Mouse (Mus musculus) embryo, embryonic 10 days (tissue): ENCODE data around the gene Lrrn2.
"Not testable (repeated sequence)": the region's sequence is repeated elsewhere in the genome, so short reads cannot be mapped to it uniquely, and the experiment has no call there.

Source experiments
- DNase-seq: peaks from one replicate; pipeline ENCODE4 v3.0.0-alpha.2; 2015; ENCODE audit warnings: low spot score

Gene Lrrn2

DNA sequence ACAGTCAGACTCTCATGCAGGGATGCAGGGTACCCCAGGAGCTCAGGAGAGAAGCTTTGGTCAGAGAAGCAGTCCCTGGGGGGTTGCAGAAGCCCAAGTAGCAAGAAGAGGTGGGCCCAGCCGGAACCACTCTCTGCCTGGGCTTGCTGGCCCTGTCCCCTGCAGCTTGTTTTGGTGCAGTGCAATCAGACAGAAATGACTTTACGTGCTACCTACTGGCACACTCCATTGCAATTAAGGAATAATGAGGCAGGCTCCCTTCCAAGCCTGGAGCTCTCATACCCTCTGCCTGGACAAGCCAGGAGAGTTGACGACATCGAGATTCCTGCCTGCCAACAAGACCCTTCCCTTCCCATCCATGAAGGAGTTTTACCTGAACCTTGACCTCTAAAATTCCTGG is 50.2 kb downstream of the Lrrn2 start:
- DNase-seq: no peak

DNA sequence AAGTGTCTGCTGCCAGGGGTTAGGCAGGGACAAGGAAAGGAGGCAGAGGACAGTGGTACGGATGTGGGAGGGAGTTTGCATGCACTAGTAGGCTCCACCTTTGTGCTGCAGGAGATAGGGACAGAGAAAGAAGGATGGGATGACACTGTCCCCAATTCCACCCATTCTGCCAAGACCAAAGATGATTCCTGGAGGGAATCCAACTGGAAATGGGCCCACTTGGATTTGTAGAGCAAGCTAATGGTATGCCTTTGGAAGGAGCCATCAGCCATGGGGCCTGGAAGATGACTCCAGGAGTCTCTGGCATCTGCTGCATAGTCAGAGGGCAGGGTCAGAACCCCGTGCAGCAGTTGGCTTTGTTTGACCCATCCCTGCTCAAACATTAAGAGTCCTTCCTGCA is 52.3 kb downstream of the Lrrn2 start:
- no peak for DNase-seq

DNA sequence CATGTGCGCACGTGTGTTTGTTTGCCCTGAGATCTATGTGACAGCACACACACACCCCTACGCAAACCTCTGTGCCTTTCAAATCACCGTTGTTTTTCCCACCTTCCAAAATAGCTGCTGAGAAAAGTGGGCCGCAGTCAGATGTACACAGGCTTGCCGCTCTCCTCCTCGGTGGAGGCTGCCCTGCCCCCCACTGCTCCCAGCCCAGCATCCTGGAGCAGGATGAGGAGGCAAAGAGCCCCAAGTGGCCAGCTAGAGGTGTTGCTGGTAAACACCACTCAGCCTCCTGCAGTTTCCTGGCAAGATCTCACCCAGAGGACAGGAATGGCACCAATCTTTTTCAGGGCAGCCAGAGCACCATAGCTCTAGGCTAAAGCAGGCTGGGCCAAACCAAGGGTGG is 54.8 kb downstream of the Lrrn2 start:
- peak; percentile 71 for DNase-seq

DNA sequence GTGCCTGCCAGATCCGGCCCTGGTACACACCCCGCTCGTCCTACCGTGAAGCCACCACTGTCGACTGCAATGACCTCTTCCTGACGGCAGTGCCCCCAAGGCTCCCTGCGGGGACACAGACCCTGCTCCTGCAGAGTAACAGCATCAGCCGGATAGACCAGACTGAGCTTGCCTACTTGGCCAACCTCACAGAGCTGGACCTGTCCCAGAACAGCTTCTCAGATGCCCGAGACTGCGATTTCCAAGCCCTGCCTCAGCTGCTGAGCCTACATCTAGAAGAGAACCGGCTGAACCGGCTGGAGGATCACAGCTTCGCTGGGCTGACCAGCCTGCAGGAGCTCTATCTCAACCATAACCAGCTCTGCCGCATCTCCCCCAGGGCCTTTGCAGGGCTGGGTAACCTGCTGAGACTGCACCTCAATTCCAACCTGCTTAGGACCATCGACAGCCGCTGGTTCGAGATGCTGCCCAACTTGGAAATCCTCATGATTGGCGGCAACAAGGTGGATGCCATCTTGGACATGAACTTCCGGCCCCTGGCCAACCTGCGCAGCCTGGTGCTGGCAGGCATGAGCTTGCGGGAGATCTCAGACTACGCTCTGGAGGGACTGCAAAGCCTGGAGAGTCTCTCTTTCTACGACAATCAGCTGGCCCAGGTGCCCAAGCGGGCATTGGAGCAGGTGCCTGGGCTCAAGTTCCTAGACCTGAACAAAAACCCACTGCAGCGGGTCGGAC is 57.4 kb downstream of the Lrrn2 start:
- no peak for DNase-seq

DNA sequence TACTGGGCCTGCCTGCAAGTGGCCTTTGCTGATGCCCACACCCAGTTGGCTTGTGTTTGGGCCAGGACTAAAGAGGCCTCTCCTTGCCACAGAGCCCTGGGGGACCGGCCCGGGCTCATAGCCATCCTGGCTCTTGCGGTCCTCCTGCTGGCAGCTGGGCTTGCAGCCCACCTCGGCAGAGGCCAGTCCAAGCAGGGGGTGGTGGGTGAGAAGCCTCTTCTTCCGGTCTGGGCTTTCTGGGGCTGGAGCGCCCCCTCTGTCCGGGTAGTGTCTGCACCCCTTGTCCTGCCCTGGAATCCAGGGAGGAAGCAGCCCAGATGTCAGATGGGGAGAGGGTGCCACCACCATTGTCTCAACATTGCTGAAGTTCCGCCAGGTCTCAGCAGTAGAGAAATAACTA is 58.9 kb downstream of the Lrrn2 start:
- no peak for DNase-seq

DNA sequence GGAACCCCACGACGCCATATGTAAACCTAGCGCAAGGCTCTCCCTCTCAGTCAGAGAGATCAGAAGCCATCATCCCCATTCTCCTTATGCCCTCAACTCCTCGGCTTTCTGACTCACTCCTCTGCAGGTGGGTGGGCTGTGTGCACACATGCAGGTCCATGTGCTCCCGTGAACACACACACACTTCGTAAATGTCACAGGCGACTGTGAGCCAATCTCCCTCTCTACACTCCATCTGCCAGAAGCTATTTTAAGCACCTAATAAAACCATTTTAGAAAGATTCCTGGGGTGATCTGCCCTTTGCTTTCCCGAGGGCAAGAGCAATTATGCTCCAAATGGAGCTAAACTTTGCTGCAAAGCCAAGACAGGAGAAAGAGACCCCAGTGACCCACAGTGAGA is 65.8 kb downstream of the Lrrn2 start:
- no peak for DNase-seq

DNA sequence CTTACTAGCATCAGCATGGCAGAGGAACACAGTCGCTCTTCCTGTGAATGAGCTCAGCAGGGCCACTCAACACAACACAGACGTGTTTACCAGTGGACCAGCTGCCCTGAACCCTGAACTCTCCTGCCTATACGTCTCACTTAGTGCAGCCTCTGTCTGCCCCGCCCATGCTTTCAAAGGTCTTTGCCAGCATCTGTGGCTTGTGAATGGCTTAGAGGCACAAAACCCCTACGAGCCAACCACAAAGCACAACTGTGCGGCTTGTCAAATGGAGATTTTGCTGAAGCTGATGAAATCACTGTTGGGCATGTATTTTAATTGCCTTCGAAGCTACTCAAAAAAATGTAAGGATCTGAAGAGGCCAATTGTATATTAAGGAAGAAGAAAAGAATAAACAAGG is 67.7 kb downstream of the Lrrn2 start:
- DNase-seq: peak; percentile 27

DNA sequence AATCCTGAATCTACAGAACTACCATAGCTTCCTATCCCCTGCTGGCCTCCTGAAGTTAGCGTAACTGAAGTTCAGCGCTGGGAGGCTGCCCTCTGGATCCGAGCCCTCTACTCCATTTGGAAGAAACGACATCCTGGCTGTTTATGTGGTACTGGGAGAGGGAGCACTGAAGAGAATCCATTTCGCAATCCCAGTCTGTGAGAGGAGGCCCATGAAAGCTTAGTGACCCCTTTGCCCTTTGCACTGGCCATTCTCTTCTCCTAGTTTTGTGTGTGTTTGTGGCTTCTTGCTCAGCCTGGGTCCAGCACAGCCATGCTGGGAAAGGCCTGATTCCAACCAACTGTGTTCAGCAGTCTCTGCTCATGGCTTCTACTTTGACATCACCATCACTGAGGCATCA is 76.7 kb downstream of the Lrrn2 start:
- no peak for DNase-seq

DNA sequence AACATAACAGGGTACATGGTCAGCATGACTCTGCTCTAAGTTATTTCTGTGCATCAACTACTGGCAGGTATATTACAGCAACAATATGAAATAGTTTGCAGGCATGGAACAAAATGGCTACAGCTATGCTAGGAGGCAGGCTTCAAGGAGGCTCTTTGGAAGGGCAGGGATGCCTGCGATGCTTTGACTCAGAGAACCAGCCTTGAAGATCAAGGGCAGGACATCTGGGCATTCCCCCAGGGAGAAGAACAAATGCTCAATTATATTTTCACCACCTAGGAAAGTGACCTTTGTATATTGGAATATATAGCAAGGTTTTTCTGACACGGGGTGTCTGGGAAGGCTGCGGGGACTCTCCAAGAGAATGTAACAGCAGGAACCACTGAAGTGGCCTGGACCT is 81.7 kb downstream of the Lrrn2 start:
- no peak for DNase-seq

DNA sequence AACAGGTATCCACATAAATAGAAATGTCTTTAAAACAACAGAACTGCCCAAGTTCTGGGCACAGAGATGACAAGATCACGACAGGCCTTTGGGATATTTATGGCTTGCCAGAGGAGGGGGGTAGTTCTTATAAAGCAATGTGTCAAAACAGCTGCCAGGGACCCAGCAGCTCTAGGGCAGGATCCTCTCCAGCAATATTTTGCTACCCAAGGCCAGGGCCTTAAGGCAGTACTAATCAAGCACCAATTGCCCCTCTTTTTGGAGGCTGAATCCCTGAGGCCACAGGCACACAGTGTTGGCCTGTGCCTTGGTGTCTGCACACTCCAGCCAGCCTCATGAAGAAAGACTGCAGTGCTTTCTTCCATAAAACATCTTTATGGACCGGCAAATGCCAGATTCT is 84.0 kb downstream of the Lrrn2 start:
- DNase-seq: no peak

DNA sequence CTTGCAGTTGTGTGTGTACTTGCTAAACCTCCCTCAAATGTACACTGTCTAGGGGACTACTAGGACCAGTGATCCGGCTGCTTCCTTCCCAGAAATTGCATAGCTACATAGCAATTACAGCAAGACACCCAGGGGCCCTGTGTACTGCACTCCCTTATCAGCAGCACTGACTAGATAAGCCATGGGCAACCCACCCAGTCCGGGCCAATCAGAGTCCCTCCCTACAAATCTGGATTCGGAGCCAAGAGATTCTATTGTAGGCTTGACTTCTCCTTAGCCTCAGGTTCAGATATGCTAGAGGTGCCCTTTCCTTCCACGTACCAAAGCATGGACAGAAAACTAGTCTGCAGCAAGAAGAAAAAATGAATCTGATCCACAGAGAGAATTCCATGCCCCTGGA is 84.6 kb downstream of the Lrrn2 start:
- no peak for DNase-seq

DNA sequence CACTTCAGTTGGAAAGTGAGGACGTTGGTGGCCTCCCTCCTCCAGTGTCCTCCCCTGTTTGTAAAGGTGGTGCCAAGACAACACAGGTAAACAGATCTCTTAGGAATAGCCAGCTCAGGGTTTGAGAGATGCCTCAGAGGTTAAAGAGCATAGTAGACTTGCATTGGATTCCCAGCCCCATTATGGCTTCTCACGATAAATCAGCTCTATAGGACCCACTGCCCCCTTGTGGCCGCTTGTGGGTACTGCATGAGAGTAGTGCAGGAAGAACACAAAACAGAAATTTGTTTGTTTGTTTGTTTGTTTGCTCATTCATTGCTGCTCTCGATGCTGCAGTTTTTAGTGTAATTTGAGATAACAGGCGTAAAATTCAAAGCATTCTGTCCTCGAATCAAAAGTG is 88.6 kb downstream of the Lrrn2 start:
- DNase-seq: peak; percentile 64

DNA sequence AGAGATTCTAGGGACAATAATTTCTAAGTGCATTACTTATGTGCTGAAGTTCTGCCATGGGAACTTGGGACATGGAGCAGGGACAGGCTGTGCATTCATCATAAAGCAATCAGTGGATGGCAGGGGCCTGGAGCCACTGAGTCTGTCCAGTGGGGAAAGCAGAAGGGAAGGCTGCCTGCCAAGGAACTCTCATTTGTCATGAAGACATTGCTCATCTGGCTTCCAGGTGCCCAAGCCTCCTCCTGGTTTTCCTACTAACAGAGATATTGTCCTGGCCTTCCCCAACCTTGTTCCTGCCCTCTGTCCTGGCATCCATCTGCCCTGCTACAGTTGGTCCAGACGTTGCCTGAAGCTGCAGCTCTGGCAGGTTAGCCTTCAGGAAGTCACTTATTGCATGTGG is 97.3 kb downstream of the Lrrn2 start:
- DNase-seq: no peak

DNA sequence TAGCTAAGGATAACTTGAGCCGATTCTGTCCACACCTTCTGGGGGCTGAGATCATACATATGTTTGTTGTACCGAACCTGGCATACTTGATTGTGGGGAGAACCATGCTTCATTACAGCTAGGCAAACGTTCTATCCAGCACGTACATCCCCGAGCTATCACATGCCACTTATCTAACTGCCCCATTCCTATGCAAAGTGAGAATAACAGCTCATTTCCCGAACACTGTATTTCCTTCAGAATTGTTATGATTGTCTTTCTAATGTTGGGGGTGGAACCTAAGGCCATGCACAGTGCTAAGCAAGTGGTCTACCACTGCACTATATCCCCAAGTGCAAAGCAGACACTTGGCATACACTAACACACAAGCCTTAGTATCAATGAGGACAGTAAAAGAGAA is 101.2 kb downstream of the Lrrn2 start:
- no peak for DNase-seq

DNA sequence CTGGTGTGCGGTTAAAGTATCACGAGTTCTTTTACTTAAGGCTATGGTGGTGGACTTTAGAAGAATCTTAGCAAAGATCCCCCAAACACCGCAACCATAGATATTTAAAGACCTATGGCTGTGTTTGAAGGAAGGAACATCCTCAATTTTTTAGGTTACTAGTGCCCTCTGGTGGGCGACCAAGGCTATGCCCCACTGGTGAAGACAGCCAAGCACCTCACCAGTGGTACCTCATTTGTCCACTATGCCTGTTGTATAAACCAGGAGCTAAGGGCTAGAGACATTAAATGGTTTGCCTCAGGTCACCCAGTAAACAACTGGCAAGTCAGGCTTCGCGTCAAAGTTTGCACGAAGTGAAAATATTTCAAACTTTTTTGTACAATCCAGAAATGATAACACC is 102.7 kb downstream of the Lrrn2 start:
- DNase-seq: peak; percentile 76

DNA sequence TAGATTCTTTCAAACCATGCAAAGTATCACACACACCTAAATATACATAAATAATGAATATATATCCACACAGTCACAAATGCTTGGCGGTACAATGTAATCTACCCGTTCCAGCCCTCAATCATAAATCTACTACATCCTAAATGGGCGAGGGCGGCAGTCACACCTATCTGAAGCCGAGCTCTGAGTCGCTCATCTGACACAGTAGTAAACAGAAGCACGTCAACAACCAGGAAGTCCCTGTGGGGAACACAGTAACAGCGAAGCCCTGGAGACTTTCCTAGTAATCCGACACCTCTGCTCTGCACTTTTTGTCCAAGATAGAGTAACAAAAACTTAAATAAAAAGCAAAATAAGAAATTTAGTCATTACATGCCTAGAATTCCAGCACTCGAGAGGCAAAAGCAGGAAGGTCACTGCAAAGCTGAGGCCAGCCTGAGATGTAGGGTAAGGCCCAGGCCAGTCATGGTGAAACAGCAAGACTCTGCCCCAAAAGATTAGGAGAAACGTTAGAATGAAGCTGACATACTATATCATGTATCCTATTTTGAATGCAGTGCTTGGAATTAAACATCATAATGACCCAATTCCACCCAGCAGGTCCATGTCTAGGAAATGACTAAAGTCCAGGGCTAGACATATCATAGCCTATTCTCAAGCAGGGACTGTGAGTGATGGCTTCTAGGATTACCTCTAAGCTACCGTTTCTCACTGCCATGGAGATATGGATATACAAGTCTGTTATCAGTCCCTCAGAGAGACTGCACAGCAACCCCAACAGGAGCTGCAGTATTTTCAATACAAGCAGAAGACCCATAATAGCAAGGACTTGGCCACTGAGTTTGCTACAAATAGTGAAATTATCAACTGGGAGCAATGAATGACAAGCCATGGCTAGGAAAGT is 108.7 kb downstream of the Lrrn2 start:
- DNase-seq: not testable (repeated sequence)
